Mouse (Mus musculus) cerebral cortex, adult 2 months (tissue): Measurements from ENCODE around the gene Casq1.

Experiments used
- WGBS: fragments of 180-500 bp; shearing (Covaris S2); methylation state at CpG from one replicate; pipeline ENCODE4 v1.1.7; 2018; 5-methylcytosine and 5-hydroxymethylcytosine counted together

The Casq1 gene

GRCm38 (mm10) chr1:172219451-172220406 lies at the start of gene Casq1:
TSS of gene Casq1 (minus strand) at chr1:172219868.
- 81% methylated on average over 19 of the region's 19 CpGs for WGBS

- WGBS = 65% methylated on average over 8 of the region's 8 CpGs
Measured at GRCm38 (mm10) chr1:172261477-172262078, 41.9 kb upstream of the Casq1 start, which contains the start of gene Igsf8. TSS of gene Igsf8 (plus strand) at chr1:172261641.

DNA sequence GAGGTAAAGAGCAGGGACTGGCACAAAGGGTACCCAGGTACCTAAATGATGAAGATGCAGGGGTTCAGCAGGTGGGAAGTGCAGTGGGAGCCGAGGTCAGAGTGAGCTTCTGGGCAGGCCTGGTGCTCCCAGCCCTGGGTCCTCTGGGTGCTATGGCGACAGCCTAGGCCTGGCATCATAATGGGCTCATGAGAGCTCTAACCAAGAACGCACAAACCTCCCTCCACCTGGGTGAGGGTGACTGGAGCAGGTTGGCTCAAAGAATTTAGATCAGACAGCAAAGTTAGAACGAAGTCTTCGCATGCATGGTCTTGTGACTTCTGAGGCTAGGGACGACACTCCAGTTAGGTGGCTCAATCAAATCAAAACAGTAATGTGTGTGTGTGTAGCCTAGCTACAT lies 38.6 kb upstream of the Casq1 start, which contains the start of gene Atp1a4:
Gene Atp1a4 (minus strand): TSS at position 101 of the 400 bp plus-strand sequence.
- 96% methylated on average over 6 of the region's 6 CpGs for WGBS

GRCm38 (mm10) chr1:172247679-172248078 lies 28.0 kb upstream of the Casq1 start:
- 45% methylated on average over 2 of the region's 2 CpGs for WGBS

DNA sequence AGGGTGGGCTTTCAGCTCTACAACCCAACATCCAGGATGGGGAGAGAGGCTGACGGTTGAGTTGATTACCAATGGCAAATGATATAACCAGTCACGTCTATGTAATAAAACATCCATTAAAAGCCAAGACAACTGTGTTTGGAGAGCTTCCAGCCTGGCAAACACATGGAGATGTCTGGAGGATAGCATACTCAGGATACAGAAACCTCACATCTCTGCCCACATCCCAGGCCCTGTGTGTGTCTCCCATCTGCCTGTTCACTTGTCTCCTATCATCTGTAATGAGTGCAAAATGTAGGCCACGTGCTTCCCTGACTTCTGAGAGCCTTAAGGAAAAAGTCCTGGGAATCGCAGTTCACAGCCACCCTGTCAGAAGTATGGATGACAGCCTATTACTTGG lies 27.5 kb upstream of the Casq1 start:
- WGBS = 53% methylated on average over 4 of the region's 4 CpGs

DNA sequence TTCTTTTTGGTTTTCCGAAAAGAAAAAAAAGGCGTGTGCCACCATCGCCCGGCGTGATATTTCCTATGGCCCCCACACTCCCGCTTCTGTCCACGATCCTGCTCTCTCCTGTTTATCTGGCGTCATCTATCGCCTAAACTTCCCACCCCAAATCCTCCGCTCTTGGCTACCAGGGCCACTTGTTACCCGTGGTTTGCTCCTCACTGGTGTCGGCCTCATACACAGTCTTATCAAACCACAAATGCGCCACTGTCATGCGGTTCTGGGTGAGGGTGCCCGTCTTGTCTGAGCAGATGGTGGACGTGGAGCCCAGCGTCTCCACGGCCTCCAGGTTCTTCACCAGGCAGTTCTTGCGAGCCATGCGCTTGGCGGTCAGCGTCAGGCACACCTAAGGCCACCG lies 25.0 kb upstream of the Casq1 start:
- 79% methylated on average over 23 of the region's 23 CpGs for WGBS

DNA sequence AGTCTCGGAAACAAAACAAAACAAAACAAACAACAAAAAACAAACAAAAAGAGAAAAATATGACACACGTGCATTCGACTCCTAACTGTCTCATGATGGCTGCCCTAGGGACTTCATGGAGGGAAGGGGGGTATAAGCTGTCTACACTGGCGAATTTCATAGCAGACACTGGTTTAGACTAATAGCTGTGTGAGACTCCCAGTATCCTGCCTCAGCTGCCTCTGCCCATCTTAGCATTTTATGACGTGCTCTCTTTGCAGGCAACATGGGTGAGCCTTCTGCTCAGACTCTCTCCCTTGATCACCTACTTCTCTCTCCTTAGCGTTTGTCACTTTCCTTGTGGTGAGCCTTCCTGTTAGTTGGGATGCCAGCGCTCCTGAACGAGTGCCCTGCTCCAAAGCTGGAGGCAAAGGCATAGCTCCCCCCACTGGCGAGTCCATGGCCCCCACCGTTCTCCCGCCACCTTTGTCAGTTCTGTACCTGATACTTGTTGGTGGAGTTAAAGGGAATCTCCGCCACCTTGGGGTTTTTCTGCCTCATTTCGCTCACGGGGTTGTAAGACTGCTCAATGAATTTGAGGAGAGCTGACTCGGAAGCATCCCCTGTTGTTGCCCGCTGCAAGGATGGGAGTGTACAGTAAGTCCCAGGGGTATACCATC lies 24.0 kb upstream of the Casq1 start:
- WGBS = 45% methylated on average over 16 of the region's 16 CpGs

- WGBS = 50% methylated on average over 2 of the region's 2 CpGs
Measured at GRCm38 (mm10) chr1:172242401-172242800, 22.7 kb upstream of the Casq1 start.

DNA sequence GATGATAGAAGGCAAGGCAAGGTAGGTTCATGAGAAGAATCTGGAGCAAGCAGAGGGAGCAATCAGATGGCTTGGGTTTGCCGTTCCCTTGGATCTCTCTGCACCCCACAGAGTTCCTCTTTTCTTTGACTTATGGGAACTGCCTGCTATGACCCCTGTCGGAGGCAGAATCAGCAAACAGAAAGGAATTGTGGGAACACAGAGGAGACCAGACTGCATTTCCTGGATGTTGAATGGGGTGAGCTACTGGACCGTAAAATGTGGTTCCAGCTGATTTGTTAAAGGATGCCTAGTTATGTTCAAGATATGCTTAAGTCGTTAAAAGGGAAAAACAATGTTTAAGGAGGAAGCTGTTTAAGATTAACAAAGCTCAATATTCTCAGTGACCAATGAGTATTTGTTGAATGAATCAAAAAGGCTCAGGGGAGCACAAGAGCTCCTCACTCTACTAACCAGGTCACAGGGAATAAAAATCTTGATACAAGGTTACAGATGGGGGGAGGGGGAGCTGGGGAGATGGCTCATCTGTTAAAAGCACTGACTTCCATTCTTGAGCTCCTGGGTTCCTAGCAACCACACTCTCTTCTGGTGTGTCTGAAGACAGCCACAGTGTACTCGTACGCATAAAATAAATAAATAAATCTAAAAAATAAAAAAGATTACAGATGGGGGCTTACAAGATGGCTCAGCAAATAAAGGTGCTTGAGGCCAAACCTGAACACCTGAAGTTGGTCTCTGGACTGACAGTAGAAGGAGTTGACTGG lies 21.5 kb upstream of the Casq1 start:
- WGBS = 58% methylated on average over 6 of the region's 6 CpGs

DNA sequence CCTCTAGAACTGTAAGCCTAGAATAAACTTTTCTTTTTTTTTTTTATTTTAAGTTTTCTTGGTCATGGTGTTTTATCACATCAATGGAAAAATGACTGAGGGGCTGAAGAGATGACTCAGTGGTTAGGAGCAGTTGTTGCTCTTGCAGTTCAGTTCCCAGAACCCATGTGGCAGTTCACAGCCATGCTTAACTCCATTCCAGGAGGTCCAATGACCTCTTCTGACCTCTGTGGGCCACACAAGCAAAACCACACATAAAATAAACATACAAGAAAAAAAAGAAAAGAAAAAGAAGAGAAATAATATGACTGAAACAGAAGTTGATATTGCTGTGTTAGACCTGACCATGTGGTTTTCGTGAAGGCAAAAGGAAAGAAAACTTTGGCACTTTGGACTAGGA lies 9.5 kb upstream of the Casq1 start:
- 89% methylated on average over 1 of the region's 1 CpGs for WGBS

- 78% methylated on average over 2 of the region's 2 CpGs for WGBS
Measured at GRCm38 (mm10) chr1:172228209-172228608, 8.5 kb upstream of the Casq1 start.

- WGBS = 77% methylated on average over 11 of the region's 11 CpGs
Measured at GRCm38 (mm10) chr1:172221297-172222063, 1.8 kb upstream of the Casq1 start.

DNA sequence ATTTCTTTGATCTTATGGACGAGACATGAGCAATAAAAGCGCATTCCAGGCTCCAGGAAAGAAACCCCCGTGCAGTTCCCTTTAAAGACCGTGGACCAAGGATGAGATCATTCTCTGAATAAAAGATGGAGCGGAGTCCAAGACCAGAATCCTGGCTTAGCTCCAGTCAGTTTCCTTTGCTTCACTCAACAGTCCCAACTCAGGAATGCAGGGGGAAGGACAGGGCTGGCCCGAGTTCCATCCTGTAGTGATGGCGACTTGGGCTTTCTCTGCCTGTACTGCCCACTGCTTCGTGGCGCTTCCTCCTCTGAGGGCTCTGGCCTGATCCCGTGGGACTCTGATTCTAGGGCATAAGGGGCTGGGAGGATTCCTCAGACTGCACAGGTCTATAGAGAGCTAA lies 746 bp upstream of the Casq1 start:
- 46% methylated on average over 10 of the region's 10 CpGs for WGBS

DNA sequence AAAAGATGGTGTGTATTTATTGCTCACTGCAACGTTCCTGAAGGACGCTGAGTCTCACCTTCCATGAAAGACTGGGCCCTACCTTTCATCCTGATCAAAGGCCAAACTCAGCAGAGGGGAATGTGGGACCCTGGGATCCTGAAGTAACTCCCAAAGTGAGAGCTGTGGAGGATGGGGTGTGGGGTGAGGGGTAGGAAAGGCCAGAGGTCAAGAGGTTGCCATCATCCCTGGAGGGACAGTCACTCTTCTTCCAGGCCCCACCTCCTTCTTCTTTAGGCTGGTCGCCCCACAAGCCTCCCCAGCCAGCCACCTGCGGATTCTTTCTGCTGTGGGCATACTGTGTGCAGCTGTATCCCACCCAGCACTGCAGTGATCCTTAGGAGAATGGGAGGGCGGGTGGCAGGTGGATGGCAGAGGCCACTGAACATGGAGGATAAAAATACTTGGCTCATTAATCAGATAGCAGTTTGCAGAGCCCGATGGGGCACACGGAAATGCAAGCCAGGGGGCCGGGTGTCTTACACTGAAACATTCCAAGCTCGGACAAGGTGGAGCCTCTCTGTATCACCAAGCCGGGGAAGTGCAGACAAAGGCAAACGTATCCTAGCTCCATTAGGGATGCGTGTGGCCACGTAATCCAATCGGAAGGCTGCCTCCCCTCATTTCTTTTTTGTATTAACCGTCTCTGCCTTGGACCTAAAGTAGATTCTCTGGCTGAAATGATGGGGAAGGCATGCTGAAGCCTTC lies 1.3 kb downstream of the Casq1 start:
- 77% methylated on average over 15 of the region's 15 CpGs for WGBS

- 0% methylated on average over 5 of the region's 5 CpGs for WGBS
Measured at GRCm38 (mm10) chr1:172217148-172217547, 2.5 kb downstream of the Casq1 start.

DNA sequence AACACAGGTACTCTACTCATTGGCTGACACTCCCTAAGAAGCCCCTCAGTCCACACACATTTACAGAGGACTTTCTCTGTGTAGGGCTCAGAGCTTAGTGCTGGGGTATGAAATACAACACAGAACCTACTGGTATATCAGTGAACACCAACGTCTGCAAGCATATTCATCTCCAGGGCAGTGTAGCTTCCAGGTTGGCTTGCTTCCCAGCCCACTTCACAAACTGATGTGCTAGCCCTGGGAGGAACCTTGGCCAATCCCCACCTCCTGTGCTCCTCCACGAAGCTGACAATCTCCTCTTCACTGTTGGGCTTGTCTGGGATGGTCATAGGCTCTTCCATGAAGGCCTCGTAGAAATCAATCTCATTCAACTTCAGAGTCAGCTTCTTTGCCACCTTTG lies 4.9 kb downstream of the Casq1 start:
- WGBS = 39% methylated on average over 3 of the region's 3 CpGs

- WGBS = 55% methylated on average over 4 of the region's 4 CpGs
Measured at GRCm38 (mm10) chr1:172213771-172214170, 5.9 kb downstream of the Casq1 start.

- 62% methylated on average over 5 of the region's 5 CpGs for WGBS
Measured at GRCm38 (mm10) chr1:172212776-172213175, 6.9 kb downstream of the Casq1 start.

- WGBS = 6% methylated on average over 7 of the region's 7 CpGs
Measured at GRCm38 (mm10) chr1:172207111-172207584, 12.5 kb downstream of the Casq1 start.
